Mouse (Mus musculus) bone marrow, adult 2 months (tissue): ENCODE data around the gene Stpg1. TPM values are rescaled to one million over a fixed set of nuclear protein-coding genes. Genes with fewer than 3 reads are reported as not detected.

Source experiments
- H3K27ac ChIP-seq: fragments of 200-500 bp; 2 replicates; pipeline ENCODE4 v1.5.1; 2012; ENCODE audit warnings: low read depth, mild to moderate bottlenecking, control low read depth, inconsistent platforms, low read length; ENCODE audit not compliant: control insufficient read depth, poor library complexity, insufficient read depth
- H3K4me1 ChIP-seq: fragments of 200-500 bp; 2 replicates; pipeline ENCODE4 v1.6.1; 2011; ENCODE audit warnings: low read length; ENCODE audit not compliant: control insufficient read depth, insufficient read depth
- H3K4me3 ChIP-seq: fragments of 200-500 bp; replicated peaks from 2 replicates; pipeline ENCODE3; 2011; ENCODE audit warnings: mild to moderate bottlenecking, low read depth, low read length, control low read depth; ENCODE audit not compliant: control insufficient read depth
- CTCF ChIP-seq: fragments of 200-500 bp; IDR thresholded peaks from 2 replicates; pipeline ENCODE4 v1.5.1; 2011; ENCODE audit warnings: low read length, control low read depth; ENCODE audit not compliant: control insufficient read depth, insufficient read depth
- POLR2A ChIP-seq: fragments of 200-500 bp; IDR thresholded peaks from 2 replicates; pipeline ENCODE4 v1.6.1; 2011; ENCODE audit warnings: low read depth, mild to moderate bottlenecking, control low read depth, low read length, borderline replicate concordance; ENCODE audit not compliant: control insufficient read depth
- WGBS: fragments of 180-500 bp; shearing (Covaris S2); methylation state at CpG from one replicate; pipeline ENCODE4 v1.1.7; 2018; 5-methylcytosine and 5-hydroxymethylcytosine counted together
- polyA plus RNA-seq: library from polyadenylated mRNA; stranded (reverse); fragments of >200 nt; gene quantifications from 2 replicates; pipeline ENCODE4 v1.2.4, GENCODE M21; 2011; ENCODE audit warnings: low replicate concordance; ENCODE audit not compliant: missing spikeins, insufficient read depth, insufficient read length

The Stpg1 gene
- polyA plus RNA-seq, 1 experiment, result 1.4 TPM

DNA sequence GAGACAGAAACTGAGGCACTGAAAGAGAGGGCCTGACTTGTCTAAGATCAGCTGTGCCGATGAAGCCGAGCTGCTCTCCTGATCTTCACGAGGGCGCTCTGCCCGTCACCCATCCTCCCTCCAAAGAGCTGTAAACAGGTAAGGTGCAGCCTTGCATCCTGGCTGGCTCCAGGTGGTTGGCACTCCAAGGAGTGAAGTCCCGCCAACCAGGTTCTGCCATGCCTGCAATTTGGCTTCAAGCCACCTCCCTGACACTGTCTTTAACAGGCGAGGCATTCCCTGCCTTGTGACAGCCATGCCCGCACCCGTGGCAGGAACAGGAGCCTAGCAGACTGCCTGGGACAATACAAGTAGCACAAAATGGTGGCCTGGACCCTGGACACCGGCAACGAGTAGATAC is 8.2 kb upstream of the Stpg1 start:
- TF ChIP-seq CTCF (no peak), POLR2A (no peak)
- Histone ChIP-seq H3K27ac (no peak overlapping the region), H3K4me3 (no peak overlapping the region), H3K4me1 (no peaks in the 10 kb centered on the region)
- WGBS, result 92% methylated on average over 11 of the region's 11 CpGs

DNA sequence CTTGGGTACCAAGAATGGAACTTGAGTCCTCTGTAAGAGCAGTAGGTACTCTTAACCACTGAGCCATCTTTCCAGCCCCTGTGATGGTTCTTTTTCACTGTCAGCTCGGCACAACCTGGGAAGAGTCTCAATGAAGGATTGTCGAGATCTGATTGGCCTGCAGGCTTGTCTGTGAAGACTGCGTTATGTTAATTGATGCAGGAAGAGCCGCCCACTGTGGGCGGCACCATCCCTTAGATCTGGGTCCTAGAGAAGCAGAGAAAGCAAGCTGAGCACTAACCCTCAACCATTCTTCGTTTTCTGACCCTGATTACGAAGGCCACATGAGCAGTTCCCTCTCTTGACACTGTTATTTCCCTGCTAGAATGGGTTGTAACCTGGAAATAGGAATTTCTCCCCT is 5.3 kb upstream of the Stpg1 start:
- Histone ChIP-seq H3K4me1 (no peaks in the 10 kb centered on the region; the same call in 1 of the 2 replicates), H3K27ac (no peak overlapping the region), H3K4me3 (no peak overlapping the region)
- WGBS, result 91% methylated on average over 7 of the region's 7 CpGs
- TF ChIP-seq CTCF (no peak), POLR2A (no peak)

DNA sequence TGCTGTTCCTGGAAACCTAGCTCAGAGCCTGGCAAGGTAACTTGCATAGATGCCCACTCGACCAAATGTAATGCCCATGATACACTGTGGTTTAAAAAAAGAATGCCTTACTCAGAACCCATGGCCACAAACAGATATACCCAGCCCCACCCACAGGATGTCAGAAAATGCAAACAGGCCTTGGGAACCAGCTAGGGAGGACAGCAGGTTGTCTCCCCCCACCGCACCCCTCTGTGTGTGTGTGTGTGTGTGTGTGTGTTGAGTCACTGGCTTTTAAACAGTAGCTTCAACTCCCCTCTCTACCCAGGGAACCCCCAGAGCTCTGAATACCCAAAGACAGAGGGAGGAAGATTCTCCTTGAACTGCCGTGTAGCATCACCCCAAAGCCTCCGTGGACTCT is 1.3 kb upstream of the Stpg1 start:
- TF ChIP-seq POLR2A (no peak), CTCF (no peak)
- Histone ChIP-seq H3K4me1 (no peaks in the 10 kb centered on the region; the same call in 1 of the 2 replicates), H3K27ac (peak overlapping the region; percentile 14), H3K4me3 (peak overlapping the region; percentile 92)
- WGBS, result 20% methylated on average over 4 of the region's 4 CpGs

DNA sequence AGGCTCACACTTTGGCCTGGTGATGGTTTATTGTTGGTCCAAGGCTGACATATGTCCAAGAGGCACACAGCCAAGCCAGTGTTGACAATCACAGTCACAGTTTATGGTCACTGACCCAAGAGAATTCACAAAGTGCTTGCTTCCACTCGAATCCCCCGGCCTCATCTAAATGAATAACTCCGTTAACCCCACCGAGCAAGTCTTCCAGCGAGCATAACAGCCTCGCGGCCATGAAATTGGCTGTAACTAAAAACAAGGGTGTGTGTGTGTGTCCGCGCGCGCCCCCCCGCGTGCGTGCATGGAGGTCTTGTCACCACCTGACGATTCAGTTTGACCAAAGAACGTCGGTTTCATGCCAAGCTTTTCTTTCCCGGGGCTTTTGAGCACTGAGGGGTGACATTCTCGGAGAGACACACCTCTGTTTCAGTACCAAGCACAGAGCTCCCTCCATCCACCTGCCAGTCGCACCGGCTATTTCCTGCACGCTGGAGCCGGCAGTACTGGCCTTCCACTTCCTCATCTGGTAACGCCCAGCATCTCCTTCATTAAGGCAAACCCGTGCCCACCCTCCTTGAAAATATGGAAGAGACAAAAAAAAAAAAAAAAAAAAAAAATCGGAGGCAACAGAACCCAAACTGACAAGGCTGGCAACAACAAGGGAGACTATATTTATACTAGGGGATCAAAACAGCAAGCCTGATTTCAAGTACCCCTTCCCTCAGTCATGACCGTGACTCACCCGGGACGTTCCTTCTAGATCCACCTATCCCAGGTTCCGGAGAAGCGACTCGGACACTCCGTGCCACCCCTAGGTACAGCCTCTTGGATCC is 684 bp upstream of the Stpg1 start:
- Histone ChIP-seq H3K27ac (peak overlapping the region; percentile 38), H3K4me1 (no peaks in the 10 kb centered on the region; the same call in 1 of the 2 replicates), H3K4me3 (peak overlapping the region; percentile 92)
- under 1% methylated on average over 33 of the region's 33 CpGs for WGBS
- TF ChIP-seq POLR2A, result no peak
- TF ChIP-seq CTCF, result peak; percentile 29; the same call in 1 of the 2 replicates

DNA sequence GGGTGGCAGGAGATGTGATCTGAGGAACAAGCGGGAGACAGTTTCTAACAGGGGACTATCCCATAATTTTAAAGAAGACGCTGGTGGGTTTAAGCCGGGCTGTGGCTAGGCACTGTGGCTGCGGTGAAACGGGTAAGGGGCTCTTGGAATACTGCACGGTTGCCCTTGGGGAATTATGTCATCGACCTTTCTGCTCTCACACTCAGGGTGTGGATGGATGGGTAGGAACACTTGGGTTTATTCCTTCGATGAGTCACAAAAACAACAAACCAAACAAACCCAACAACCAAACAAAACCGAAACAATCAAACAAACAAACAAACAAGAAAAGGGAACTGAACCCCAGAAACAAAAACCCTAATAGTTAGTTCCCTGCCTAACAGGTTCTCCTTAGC is 804 bp downstream of the Stpg1 start:
- H3K4me1 ChIP-seq, result no peaks in the 10 kb centered on the region; the same call in 1 of the 2 replicates
- WGBS, result 36% methylated on average over 9 of the region's 9 CpGs
- H3K4me3 ChIP-seq, result no peak overlapping the region
- TF ChIP-seq POLR2A (no peak), CTCF (no peak)
- H3K27ac ChIP-seq, result no peak overlapping the region

DNA sequence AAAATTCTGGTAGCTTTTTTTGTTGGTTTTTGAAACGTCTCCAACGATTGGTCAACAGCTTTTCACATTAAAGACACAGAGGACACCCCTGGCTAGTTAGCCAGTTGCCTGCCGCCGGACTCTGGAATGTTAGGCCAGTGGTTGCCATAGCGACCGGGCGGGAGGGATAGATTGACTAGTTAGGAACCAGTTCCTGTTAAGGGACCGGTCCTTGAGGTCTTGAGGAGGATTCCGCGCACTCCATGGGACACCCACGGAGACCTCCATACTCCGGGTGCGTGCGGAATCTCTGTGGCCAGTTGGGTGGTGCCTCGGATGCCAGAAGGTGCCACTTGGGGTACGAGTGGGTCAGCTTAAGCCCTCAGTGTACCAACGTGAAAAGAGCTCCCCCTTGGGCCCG is 1.2 kb downstream of the Stpg1 start:
- Histone ChIP-seq H3K4me1 (no peaks in the 10 kb centered on the region; the same call in 1 of the 2 replicates), H3K4me3 (no peak overlapping the region), H3K27ac (no peak overlapping the region)
- 74% methylated on average over 18 of the region's 18 CpGs for WGBS
- TF ChIP-seq CTCF (no peak), POLR2A (no peak)

DNA sequence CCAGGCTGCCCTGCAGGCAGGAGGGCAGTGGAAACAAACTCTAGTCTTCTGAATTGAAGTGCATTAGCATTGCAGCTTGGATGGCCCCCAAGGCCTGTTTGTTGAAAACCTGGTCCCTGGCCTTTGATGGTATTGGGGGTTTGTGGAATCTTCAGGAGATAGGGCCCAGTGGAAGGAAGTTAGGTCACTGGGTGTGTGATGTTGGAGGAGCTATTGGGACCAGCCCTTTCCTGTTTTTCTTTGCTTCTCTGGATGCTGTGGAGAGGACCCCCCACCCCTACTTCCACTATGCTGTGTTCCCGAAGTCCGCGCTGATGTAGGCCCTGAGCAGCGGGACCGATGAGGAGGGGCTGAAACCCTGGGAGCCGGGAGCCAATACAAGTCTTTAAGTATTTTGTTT is 3.5 kb downstream of the Stpg1 start:
- no peaks in the 10 kb centered on the region; the same call in 1 of the 2 replicates for H3K4me1 ChIP-seq
- no peak overlapping the region for H3K4me3 ChIP-seq
- no peak overlapping the region for H3K27ac ChIP-seq
- TF ChIP-seq CTCF, result no peak
- no peak for TF ChIP-seq POLR2A
- 89% methylated on average over 6 of the region's 6 CpGs for WGBS

DNA sequence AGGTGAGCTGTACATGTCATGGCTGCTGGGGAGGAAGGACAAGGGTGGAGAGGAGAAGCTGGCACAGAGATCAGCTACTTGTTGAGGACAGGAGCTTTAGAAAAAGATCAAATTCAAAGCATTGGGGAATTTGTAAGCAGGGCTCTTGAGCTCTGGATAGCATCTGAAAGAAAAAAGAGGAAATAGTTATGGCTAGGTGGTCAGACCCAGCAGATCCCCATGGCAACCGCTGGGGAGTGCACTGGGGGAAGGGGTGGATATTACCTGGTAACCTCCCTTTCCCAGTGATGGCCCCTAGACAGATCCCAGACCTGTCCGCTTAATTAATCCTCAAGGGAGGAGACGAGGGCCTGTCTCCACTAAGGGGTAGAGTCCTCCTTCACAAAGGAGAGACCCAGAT is 5.2 kb downstream of the Stpg1 start:
- WGBS, result 57% methylated on average over 3 of the region's 3 CpGs
- Histone ChIP-seq H3K4me1 (no peaks in the 10 kb centered on the region), H3K4me3 (no peak overlapping the region), H3K27ac (no peak overlapping the region)
- no peak for TF ChIP-seq CTCF
